Comparison of ENCODE assay signal across 7 mouse cellular contexts in genomic region chr8:70649324-70649723, GRCm38 (mm10). TPM values are rescaled to one million over a fixed set of nuclear protein-coding genes. Genes with fewer than 3 reads are reported as not detected.
DNase-seq lines count a peak whose midpoint lies in the region; ATAC-seq and TF ChIP-seq lines count a peak whose summit lies in the region.

No protein-coding gene starts in this region.

- no peak overlapping the region for H3K9ac ChIP-seq in embryonic facial prominence, embryonic 13.5 days
- peak overlapping the region; percentile 54 for H3K9ac ChIP-seq in heart, embryonic 14.5 days (ENCODE audit: low read length)
- H3K9ac ChIP-seq in kidney, postnatal 0 days (ENCODE audit: low read depth, low read length): peak overlapping the region; percentile 18; the same call in 1 of the 2 replicates

- 0 out of 2 replicates have a peak overlapping the region, but pooled peaks have one; percentile 0 for H3K4me2 ChIP-seq in embryonic facial prominence, embryonic 13.5 days
- H3K4me2 ChIP-seq in heart, embryonic 14.5 days (ENCODE audit: low read length): peak overlapping the region; percentile 12; the same call in 1 of the 2 replicates
- no peak overlapping the region for H3K4me2 ChIP-seq in kidney, postnatal 0 days (ENCODE audit: low read length)

- H3K4me3 ChIP-seq in E14TG2a.4 (replicated peaks; ENCODE audit: low read length) (peak overlapping the region; percentile 68), macrophage (ENCODE audit: inconsistent target) (no peak overlapping the region)
- no peak overlapping the region for H3K4me3 ChIP-seq in embryonic facial prominence, embryonic 13.5 days
- no peak overlapping the region for H3K4me3 ChIP-seq in heart, embryonic 14.5 days (ENCODE audit: control insufficient read depth in 1 of 2, insufficient read depth in 1 of 2, low read depth in 1 of 2, low read length in 2 of 2)
- H3K4me3 ChIP-seq in kidney, postnatal 0 days (replicated peaks; ENCODE audit: low read depth, low read length): no peak overlapping the region

- H3K27ac ChIP-seq in embryonic facial prominence, embryonic 13.5 days: peak overlapping the region; percentile 51
- H3K27ac ChIP-seq in heart, embryonic 14.5 days (replicated peaks in 1 of 2; ENCODE audit: control insufficient read depth in 1 of 2, insufficient read depth in 1 of 2, low read depth in 2 of 2, low read length in 2 of 2): peak overlapping the region; percentile 88 to 89
- peak overlapping the region; percentile 67; the same call in 1 of the 2 replicates for H3K27ac ChIP-seq in kidney, postnatal 0 days
- H3K27ac ChIP-seq in macrophage: peak overlapping the region; percentile 98

- peaks cover 11% of the 10 kb centered on the region; the same call in 1 of the 2 replicates for H3K79me2 ChIP-seq in macrophage (ENCODE audit: inconsistent target)

- H3K27me3 ChIP-seq in E14TG2a.4 (ENCODE audit: insufficient read depth, low read length): no peaks in the 10 kb centered on the region
- H3K27me3 ChIP-seq in embryonic facial prominence, embryonic 13.5 days: no peaks in the 10 kb centered on the region
- no peaks in the 10 kb centered on the region for H3K27me3 ChIP-seq in heart, embryonic 14.5 days (ENCODE audit: control insufficient read depth, insufficient read depth, low read length)
- H3K27me3 ChIP-seq in kidney, postnatal 0 days (ENCODE audit: insufficient read depth, low read length): no peaks in the 10 kb centered on the region

- H3K9me3 ChIP-seq in E14TG2a.4 (ENCODE audit: low read length): no peaks in the 10 kb centered on the region
- no peaks in the 10 kb centered on the region for H3K9me3 ChIP-seq in embryonic facial prominence, embryonic 13.5 days
- no peaks in the 10 kb centered on the region for H3K9me3 ChIP-seq in heart, embryonic 14.5 days (ENCODE audit: control insufficient read depth, low read length)
- no peaks in the 10 kb centered on the region for H3K9me3 ChIP-seq in kidney, postnatal 0 days (replicated peaks; ENCODE audit: low read length)

- peaks cover 90% of the 10 kb centered on the region for H3K4me1 ChIP-seq in E14TG2a.4 (replicated peaks; ENCODE audit: low read depth, low read length)
- H3K4me1 ChIP-seq in embryonic facial prominence, embryonic 13.5 days: peaks cover 23% of the 10 kb centered on the region
- H3K4me1 ChIP-seq in heart, embryonic 14.5 days (ENCODE audit: control insufficient read depth in 2 of 2, insufficient read depth in 2 of 2, low read length in 2 of 2): peaks cover 40 to 50% of the 10 kb centered on the region in 2 experiments
- H3K4me1 ChIP-seq in kidney, postnatal 0 days (replicated peaks; ENCODE audit: insufficient read depth, low read length): peaks cover 43% of the 10 kb centered on the region

- H3K36me3 ChIP-seq in E14TG2a.4 (ENCODE audit: insufficient read depth, low read length) (peaks cover 46% of the 10 kb centered on the region), macrophage (ENCODE audit: inconsistent target) (peaks cover 10% of the 10 kb centered on the region; the same call in 1 of the 2 replicates)
- H3K36me3 ChIP-seq in embryonic facial prominence, embryonic 13.5 days: peaks cover 49% of the 10 kb centered on the region
- H3K36me3 ChIP-seq in heart, embryonic 14.5 days (ENCODE audit: control insufficient read depth, insufficient read depth, low read length): peaks cover 43% of the 10 kb centered on the region
- H3K36me3 ChIP-seq in kidney, postnatal 0 days (ENCODE audit: insufficient read depth, low read length): peaks cover 30% of the 10 kb centered on the region

- WGBS in embryonic facial prominence, embryonic 13.5 days: 66% methylated on average over 4 of the region's 4 CpGs
- 16% methylated on average over 4 of the region's 4 CpGs for WGBS in heart, embryonic 14.5 days
- 48% methylated on average over 4 of the region's 4 CpGs for WGBS in kidney, postnatal 0 days
- 37% methylated on average over 4 of the region's 4 CpGs for WGBS in macrophage (ENCODE audit: missing documents)

- 0 out of 2 replicates have a peak, but pooled peaks have one; percentile 13 for ATAC-seq in embryonic facial prominence, embryonic 13.5 days (ENCODE audit: insufficient number of reproducible peaks, insufficient read depth, low FRiP score, low TSS enrichment, low read depth)
- peak; percentile 79 for ATAC-seq in heart, embryonic 14.5 days (ENCODE audit: insufficient number of reproducible peaks, insufficient read depth, low FRiP score, low read depth)
- peak; percentile 61 for ATAC-seq in kidney, postnatal 0 days (replicated peaks; ENCODE audit: low FRiP score, low read depth)

- peak; percentile 94 for DNase-seq in Muller cell, postnatal 12 days (ENCODE audit: inconsistent ontology term)
- DNase-seq in kidney, postnatal 0 days (ENCODE audit: low spot score): peak; percentile 85
- DNase-seq in yolk sac, embryonic 10.5 days (ENCODE audit: low spot score): peak; percentile 61

- TF ChIP-seq CTCF in E14TG2a.4 (conservative IDR thresholded peaks at IDR 0.05; ENCODE audit: low read length): no peak
- TF ChIP-seq CTCF in kidney, postnatal 0 days (IDR thresholded peaks at IDR 0.05; ENCODE audit: low read depth): 0 out of 2 replicates have a peak, but pooled peaks have one; percentile 2

RNA-seq across cellular contexts. Expression of gene Pgpep1, which starts 10.9 kb away (rescaled TPM):
- polyA plus RNA-seq in embryonic facial prominence, embryonic 13.5 days (2015; fragmentation: Nextera tagmentation; extraction: Ambion mirVana): 50.5 and 63.1 TPM in 2 replicates
- 39.7 and 46.6 TPM in 2 replicates for polyA plus RNA-seq in heart, embryonic 14.5 days (2014; fragmentation: Nextera tagmentation; extraction: Ambion mirVana)
- 84.2 and 87.5 TPM in 2 replicates for polyA plus RNA-seq in kidney, postnatal 0 days (2015; fragmentation: Nextera tagmentation; extraction: Ambion mirVana)
- 10 to 100 TPM in 25 of 26 experiments, 1 to 10 TPM in 1; 8.5 to 30.1 (median 21.1) TPM for total RNA-seq in macrophage (2018; cell fraction: chromatin; rRNA removed)
- total RNA-seq in macrophage (2018; cell fraction: cytosol; rRNA removed): 10 to 100 TPM; 19.1 to 38.4 (median 30.7) TPM
- total RNA-seq in macrophage (2018; cell fraction: nucleus; rRNA removed): 10 to 100 TPM; 12.7 to 46.1 (median 25.0) TPM
- polyA plus RNA-seq in macrophage (2018): 19.1 to 57.8 TPM (median 24.3 TPM) in 3 replicates

RNA-seq across cellular contexts. Expression of gene Gdf15, which starts 17.1 kb away (rescaled TPM):
- 0.14 and 0.22 TPM in 2 replicates for polyA plus RNA-seq in embryonic facial prominence, embryonic 13.5 days (2015; fragmentation: Nextera tagmentation; extraction: Ambion mirVana)
- 1.1 TPM in 2 replicates for polyA plus RNA-seq in heart, embryonic 14.5 days (2014; fragmentation: Nextera tagmentation; extraction: Ambion mirVana)
- polyA plus RNA-seq in kidney, postnatal 0 days (2015; fragmentation: Nextera tagmentation; extraction: Ambion mirVana): 3.0 and 3.2 TPM in 2 replicates
- total RNA-seq in macrophage (2018; cell fraction: chromatin; rRNA removed): 100 to 1,000 TPM in 12 of 26 experiments, 10 to 100 TPM in 13, 1 to 10 TPM in 1; 7.8 to 467 (median 92.6) TPM
- total RNA-seq in macrophage (2018; cell fraction: cytosol; rRNA removed): 1,000 to 10,000 TPM in 6 of 26 experiments, 100 to 1,000 TPM in 15, 10 to 100 TPM in 5; 69.9 to 1,947 (median 332) TPM
- total RNA-seq in macrophage (2018; cell fraction: nucleus; rRNA removed): 1,000 to 10,000 TPM in 7 of 26 experiments, 100 to 1,000 TPM in 16, 10 to 100 TPM in 3; 89.0 to 1,533 (median 505) TPM
- polyA plus RNA-seq in macrophage (2018): 24.3 to 124 TPM (median 74.3 TPM) in 3 replicates

RNA-seq across cellular contexts. Expression of gene Lsm4, which starts 23.7 kb away (rescaled TPM):
- polyA plus RNA-seq in embryonic facial prominence, embryonic 13.5 days (2015; fragmentation: Nextera tagmentation; extraction: Ambion mirVana): 248 and 270 TPM in 2 replicates
- 316 and 334 TPM in 2 replicates for polyA plus RNA-seq in heart, embryonic 14.5 days (2014; fragmentation: Nextera tagmentation; extraction: Ambion mirVana)
- polyA plus RNA-seq in kidney, postnatal 0 days (2015; fragmentation: Nextera tagmentation; extraction: Ambion mirVana): 243 and 281 TPM in 2 replicates
- 10 to 100 TPM in 20 of 26 experiments, 1 to 10 TPM in 6; 2.7 to 27.9 (median 15.6) TPM for total RNA-seq in macrophage (2018; cell fraction: chromatin; rRNA removed)
- total RNA-seq in macrophage (2018; cell fraction: cytosol; rRNA removed): 10 to 100 TPM; 43.2 to 69.6 (median 58.9) TPM
- 10 to 100 TPM; 14.4 to 45.5 (median 23.0) TPM for total RNA-seq in macrophage (2018; cell fraction: nucleus; rRNA removed)
- 47.7 to 66.4 TPM (median 48.9 TPM) in 3 replicates for polyA plus RNA-seq in macrophage (2018)

RNA-seq across cellular contexts. Expression of gene Lrrc25, which starts 33.4 kb away (rescaled TPM):
- 1.9 TPM in 2 replicates for polyA plus RNA-seq in embryonic facial prominence, embryonic 13.5 days (2015; fragmentation: Nextera tagmentation; extraction: Ambion mirVana)
- polyA plus RNA-seq in heart, embryonic 14.5 days (2014; fragmentation: Nextera tagmentation; extraction: Ambion mirVana): 1.3 and 3.2 TPM in 2 replicates
- polyA plus RNA-seq in kidney, postnatal 0 days (2015; fragmentation: Nextera tagmentation; extraction: Ambion mirVana): 1.9 and 2.8 TPM in 2 replicates
- 100 to 1,000 TPM in 7 of 26 experiments, 10 to 100 TPM in 19; 21.1 to 149 (median 77.4) TPM for total RNA-seq in macrophage (2018; cell fraction: chromatin; rRNA removed)
- 100 to 1,000 TPM in 25 of 26 experiments, 10 to 100 TPM in 1; 89.3 to 365 (median 193) TPM for total RNA-seq in macrophage (2018; cell fraction: cytosol; rRNA removed)
- 100 to 1,000 TPM in 23 of 26 experiments, 10 to 100 TPM in 3; 63.8 to 384 (median 181) TPM for total RNA-seq in macrophage (2018; cell fraction: nucleus; rRNA removed)
- 104 to 230 TPM (median 156 TPM) in 3 replicates for polyA plus RNA-seq in macrophage (2018)

RNA-seq across cellular contexts. Expression of gene Ssbp4, which starts 40.7 kb away (rescaled TPM):
- polyA plus RNA-seq in embryonic facial prominence, embryonic 13.5 days (2015; fragmentation: Nextera tagmentation; extraction: Ambion mirVana): 100 and 107 TPM in 2 replicates
- 83.7 and 85.8 TPM in 2 replicates for polyA plus RNA-seq in heart, embryonic 14.5 days (2014; fragmentation: Nextera tagmentation; extraction: Ambion mirVana)
- polyA plus RNA-seq in kidney, postnatal 0 days (2015; fragmentation: Nextera tagmentation; extraction: Ambion mirVana): 166 and 188 TPM in 2 replicates
- total RNA-seq in macrophage (2018; cell fraction: chromatin; rRNA removed): 100 to 1,000 TPM in 19 of 26 experiments, 10 to 100 TPM in 7; 38.7 to 250 (median 142) TPM
- 100 to 1,000 TPM in 25 of 26 experiments, 10 to 100 TPM in 1; 92.7 to 165 (median 127) TPM for total RNA-seq in macrophage (2018; cell fraction: cytosol; rRNA removed)
- total RNA-seq in macrophage (2018; cell fraction: nucleus; rRNA removed): 100 to 1,000 TPM in 8 of 26 experiments, 10 to 100 TPM in 18; 37.5 to 190 (median 88.4) TPM
- 71.4 to 137 TPM (median 122 TPM) in 3 replicates for polyA plus RNA-seq in macrophage (2018)

Comparison
In these comparisons a context has a peak if more than half of its experiments do, and no peak if none do; other contexts are left out.
1. ATAC-seq: peak in every context shown above with its lines; median percentile 79 in heart, embryonic 14.5 days; 61 in kidney, postnatal 0 days; 13 in embryonic facial prominence, embryonic 13.5 days.